Mouse (Mus musculus) heart, postnatal 10 days (tissue): ENCODE results near the gene Dnajb13. TPM values are rescaled to one million over a fixed set of nuclear protein-coding genes. Genes with fewer than 3 reads are reported as not detected.

Source experiments
- DNase-seq, 2 experiments: peaks; one replicate each; pipeline ENCODE4 v3.0.0; 2021
- intact Hi-C: fragments of 180-260 bp; cut with DNase I; formaldehyde crosslinking; loops from one replicate; pipeline ENCODE4 v1.15.1; 2025
- total RNA-seq, 2 experiments: library from RNA; stranded (reverse); gene quantifications; 2 replicates each; pipeline ENCODE4 v1.2.3; 2021

The Dnajb13 gene
- total RNA-seq, 2 experiments from 2014 or later, result not detected

DNA sequence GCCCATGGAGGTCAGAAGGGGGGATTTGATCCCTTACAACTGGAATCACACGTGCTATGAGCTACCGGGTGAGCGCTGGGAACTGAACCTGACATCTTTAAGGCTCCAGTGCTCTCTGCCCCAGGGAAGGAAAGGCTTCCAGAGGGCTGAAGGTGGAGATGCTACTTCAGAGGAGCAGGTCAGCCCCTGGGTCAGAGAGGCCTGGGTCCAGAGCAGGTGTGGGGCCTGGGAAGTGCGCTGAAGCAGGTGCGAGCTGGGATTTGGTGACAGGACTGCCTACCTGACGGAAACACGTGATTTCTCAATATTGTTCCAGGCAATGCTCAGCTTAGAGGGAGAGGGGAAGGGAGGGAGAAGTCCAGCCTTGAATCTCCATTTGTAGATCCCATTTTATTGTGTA, 50.5 kb downstream of the Dnajb13 start:
- intact Hi-C loops, result loop anchor here (2.0 kb wide), 1 partner anchor 31 kb away; no protein-coding TSS in a partner anchor
- DNase-seq, result no peak

DNA sequence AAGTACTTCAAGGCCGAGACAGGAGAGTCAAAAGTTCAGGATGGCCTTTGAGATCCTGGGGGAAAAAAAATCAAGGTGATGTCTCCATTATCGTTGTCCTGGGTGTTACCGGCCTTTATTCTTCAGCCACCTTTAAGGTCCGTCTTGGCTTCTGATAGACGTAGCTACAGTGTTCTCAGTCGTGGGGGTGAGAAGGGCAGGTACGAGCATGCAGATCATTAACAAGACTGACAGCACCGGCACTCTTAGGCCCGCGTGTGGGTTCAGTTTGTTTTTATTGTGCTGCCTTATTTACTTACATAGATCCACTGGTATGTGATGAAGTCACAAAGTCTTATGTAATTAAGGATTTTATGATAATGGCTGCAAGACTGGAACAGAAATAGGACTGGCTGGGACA, 51.0 kb downstream of the Dnajb13 start:
- intact Hi-C loops, result loop anchor here (2.0 kb wide), 1 partner anchor 31 kb away; no protein-coding TSS in a partner anchor
- DNase-seq, result peak in 1 of 2 experiments; percentile 4

DNA sequence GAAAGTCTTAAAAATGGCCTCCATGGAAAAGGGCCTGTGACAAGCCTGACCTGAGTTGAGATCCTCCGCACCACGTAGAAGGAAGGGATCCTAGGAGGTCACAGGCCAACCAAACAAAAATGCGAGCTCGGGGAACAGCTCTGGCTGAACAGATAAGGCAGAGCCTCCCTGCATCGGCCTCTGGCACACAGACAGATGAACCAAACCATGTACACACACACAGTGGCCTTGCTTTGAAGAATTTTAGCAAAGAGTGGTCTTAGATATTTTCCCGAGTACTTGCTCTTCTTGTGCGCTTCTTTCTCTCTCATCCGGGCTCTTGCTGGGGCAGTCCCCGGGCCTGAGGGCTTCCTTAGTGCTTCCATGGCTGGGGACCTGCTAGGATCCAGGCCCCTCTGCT, 51.6 kb downstream of the Dnajb13 start:
- no peak for DNase-seq
- intact Hi-C loops, result no loop called here

DNA sequence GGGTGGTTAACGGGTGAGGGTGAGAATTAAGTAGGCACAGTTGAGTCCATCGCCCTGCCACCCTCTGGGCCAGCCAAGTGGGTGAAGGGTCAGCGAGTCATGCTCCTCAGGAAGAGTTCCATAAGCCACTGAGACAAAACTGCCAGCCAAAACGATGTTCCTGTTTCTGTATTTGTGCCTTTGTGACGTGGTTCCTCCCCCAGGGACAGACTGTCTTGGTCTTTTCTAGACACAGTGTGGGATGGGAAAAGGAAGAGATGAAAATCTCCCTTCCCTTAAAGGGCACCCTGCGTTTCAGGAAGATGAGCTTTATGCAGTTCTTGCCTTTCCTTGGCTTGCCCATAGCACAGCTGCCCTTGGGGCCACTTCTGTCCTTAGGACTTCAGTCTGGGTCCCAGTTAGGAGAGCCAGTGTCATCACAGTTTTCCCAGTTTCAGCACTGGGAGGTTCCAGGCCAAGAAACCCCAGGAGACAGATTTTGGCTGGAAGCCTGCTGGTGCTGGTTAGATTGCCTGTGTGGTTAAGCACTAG, 53.1 kb downstream of the Dnajb13 start:
- DNase-seq, result peak; percentile 80 to 82
- intact Hi-C loops, result no loop called here

DNA sequence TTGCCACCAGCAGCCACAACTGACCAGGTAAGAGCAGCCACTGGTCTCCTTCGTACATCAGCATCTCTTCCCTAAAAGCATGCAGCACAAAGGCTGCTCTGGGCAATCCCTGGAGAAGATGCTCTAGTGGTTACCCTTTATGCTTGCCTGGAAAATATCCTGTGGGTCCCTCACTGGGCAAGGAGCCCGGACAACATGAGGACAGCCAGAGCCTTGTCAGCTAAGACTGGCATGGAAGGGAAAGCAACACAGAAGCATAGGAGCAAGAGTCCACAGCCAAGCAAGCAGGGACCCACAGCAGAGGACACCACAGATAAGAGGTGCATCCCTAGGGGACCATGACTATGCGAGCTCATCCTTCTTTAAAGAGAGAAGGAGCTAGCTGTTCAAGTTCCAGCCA, 54.9 kb downstream of the Dnajb13 start:
- intact Hi-C loops, result no loop called here
- DNase-seq, result peak; percentile 56 to 66

DNA sequence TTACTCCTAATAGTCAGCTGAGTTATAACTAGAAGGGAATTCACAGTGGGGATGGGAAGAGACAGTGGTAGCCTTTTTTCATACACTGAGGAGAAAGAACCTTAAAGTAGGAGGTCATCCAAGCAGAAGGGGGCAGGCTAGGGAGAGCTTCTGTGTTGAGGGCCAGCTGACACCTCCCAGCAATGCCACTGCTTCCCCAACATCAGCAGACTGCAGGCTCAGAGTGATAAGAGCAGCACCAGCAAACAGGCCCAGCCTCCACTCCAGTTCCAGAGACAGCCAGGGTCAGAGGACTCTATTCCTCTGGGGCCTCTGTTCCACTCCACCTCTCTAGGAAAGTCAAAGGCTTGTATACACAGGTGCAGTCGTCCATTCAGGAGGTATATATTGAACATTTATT, 56.6 kb downstream of the Dnajb13 start:
- intact Hi-C loops, result no loop called here
- DNase-seq, result peak in 1 of 2 experiments; percentile 41

Other genes with a start within 250 kb of the Dnajb13 start
- 1 to 10 TPM; 1.9 to 3.3 TPM for gene P4ha3, start 229.4 kb downstream of the Dnajb13 start, total RNA-seq
- 10 to 100 TPM; 11.2 to 13.1 TPM for gene C2cd3, start 142.7 kb downstream of the Dnajb13 start, total RNA-seq
- 10 to 100 TPM; 43.5 to 44.8 TPM for gene Ppme1, start 142.7 kb downstream of the Dnajb13 start, total RNA-seq
- 100 to 1,000 TPM in 1 of 2 experiments, 10 to 100 TPM in 1; 62.7 to 107 TPM for gene Ucp3, start 42.0 kb downstream of the Dnajb13 start, total RNA-seq
- 100 to 1,000 TPM; 835 to 891 TPM for gene Ucp2, start 21.6 kb downstream of the Dnajb13 start, total RNA-seq
- 10 to 100 TPM in 1 of 2 experiments, 1 to 10 TPM in 1; 8.4 to 15.3 TPM for gene Coa4, start 22.1 kb upstream of the Dnajb13 start, total RNA-seq
- 10 to 100 TPM; 77.2 to 78.6 TPM for gene Rab6a, start 92.5 kb upstream of the Dnajb13 start, total RNA-seq
- 10 to 100 TPM; 70.3 to 70.4 TPM for gene Mrpl48, start 93.3 kb upstream of the Dnajb13 start, total RNA-seq
- 1 to 10 TPM; 1.6 to 2.3 TPM for gene Plekhb1, start 147.5 kb upstream of the Dnajb13 start, total RNA-seq
- gene Fam168a, start 191.7 kb upstream of the Dnajb13 start, total RNA-seq, result 10 to 100 TPM; 52.7 to 53.7 TPM